10 mouse cellular contexts compared by ENCODE assay signal in the genomic region with DNA sequence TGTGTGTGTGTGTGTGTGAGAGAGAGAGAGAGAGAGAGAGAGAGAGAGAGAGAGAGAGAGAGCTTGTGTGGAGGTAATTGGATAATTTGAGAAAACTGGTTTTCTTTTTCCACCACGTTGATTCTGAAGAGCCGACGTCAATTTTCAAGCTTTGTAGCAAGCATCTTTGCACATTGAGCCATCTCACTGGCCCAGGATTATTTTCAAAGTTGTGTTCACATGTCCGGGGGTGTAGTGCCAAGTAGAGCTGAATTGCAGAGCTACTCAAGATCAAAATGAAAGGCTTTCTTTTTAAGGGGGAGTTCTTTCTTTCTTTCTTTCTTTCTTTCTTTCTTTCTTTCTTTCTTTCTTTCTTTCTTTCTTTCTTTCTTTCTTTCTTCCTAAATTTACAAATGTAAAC.
"Had no signal": no experiment of that assay in that cellular context is flagged by ENCODE, and none has a peak within 500 bp of the region (broad histone marks: within the 10 kb centered on the region; RNA-seq: fewer than 3 reads in every experiment).

No protein-coding gene starts in this region.

- ATAC-seq: intestine, embryonic 16.5 days; liver, embryonic 12.5 days had no signal

- DNase-seq: kidney, adult 18-20 months; layer of hippocampus, postnatal 36 days; liver; lung, adult 18-20 months; lung, postnatal 10 days; lung, postnatal 36 days; midbrain, embryonic 14.5 days; thymus, postnatal 25 days had no signal
